Mouse (Mus musculus) lung, adult 2 months (tissue): ENCODE measurements around the gene Scnn1a.

Experiments
- CTCF ChIP-seq: fragments of 200-500 bp; IDR thresholded peaks from 2 replicates; pipeline ENCODE4 v1.5.1; 2011; ENCODE audit warnings: mild to moderate bottlenecking, low read length, control low read depth; ENCODE audit not compliant: insufficient read depth
- POLR2A ChIP-seq: fragments of 200-500 bp; IDR thresholded peaks from 2 replicates; pipeline ENCODE4 v1.6.1; 2011; ENCODE audit warnings: low read depth, mild to moderate bottlenecking, control low read depth, low read length, borderline replicate concordance; ENCODE audit errors: extremely low read depth

DNA sequence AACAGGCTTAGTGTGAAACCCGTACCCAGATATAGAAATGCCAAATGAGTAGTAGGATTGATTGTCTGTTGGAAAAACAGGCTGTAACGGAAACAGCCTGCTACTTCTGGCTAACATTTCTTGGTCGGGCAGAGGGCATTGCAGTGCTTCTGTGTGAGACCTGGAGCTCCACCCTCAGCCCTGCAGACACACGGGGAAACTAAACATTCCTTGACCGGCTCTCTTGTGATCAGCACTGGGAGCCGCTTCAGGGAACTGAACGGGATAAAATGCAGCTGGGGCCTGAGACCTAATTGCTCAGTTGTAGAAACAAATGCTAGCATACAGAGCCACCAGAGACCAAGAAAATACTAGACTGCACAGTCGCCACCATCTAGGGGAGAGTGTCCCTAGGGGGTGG, 35.8 kb downstream of the Scnn1a start:
- TF ChIP-seq POLR2A (no peak), CTCF (no peak)
